Mouse (Mus musculus): ENCODE measurements around the gene Klhl8. TPM values are rescaled to one million over a fixed set of nuclear protein-coding genes. Genes with fewer than 3 reads are reported as not detected.
A peak's percentile ranks its signal among the peaks of the same experiment; 100 is the strongest.

Gene Klhl8
- polyA plus RNA-seq, 1 experiment from 2014 or later = 5.5 TPM

DNA sequence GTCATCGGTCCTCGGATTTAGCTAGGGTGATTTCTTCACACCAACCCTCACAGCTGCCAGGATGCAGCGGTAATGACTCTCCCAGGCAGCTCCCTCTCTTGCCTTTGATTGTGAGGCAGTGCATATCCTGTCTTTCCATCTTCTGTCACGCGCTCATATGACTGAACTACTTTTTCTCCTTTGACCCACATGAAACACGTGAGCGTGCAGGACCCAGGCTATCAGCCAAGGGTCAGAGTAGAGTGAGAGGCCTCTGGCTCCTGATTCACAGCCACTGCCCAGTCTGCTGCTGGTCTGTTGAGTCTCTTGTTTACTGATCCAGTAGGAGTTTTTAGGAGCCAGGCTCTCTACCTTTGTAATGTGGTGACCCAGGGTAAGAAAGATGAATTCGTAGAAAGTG lies 62.5 kb downstream of the Klhl8 start:
- in situ Hi-C loops (cut with MboI; ENCODE audit: low pct_unique_long_range_greater_than_20kb) = no loop called here
- H3K27me3 ChIP-seq = no peaks in the 10 kb centered on the region
- no peak for TF ChIP-seq CTCF (IDR thresholded peaks at IDR 0.05)
- POLR2A ChIA-PET = interaction anchor here (0.5 kb wide), 1 partner anchor 91 kb away, joined by 3 read pairs; no protein-coding TSS in a partner anchor
- CTCF ChIA-PET = interaction anchor here (1.4 kb wide), 1 partner anchor 8 kb away, joined by 3 read pairs; no protein-coding TSS in a partner anchor
- DNase-seq (ENCODE audit: low read depth, low spot score) (no peak), ATAC-seq (peak; percentile 23)

GRCm38 (mm10) chr5:103846609-103847008 lies 64.5 kb downstream of the Klhl8 start:
- POLR2A ChIA-PET = interaction anchor here (1.2 kb wide), 1 partner anchor 13 kb away, joined by 3 read pairs; no protein-coding TSS in a partner anchor
- TF ChIP-seq CTCF (IDR thresholded peaks at IDR 0.05) = no peak
- in situ Hi-C loops (cut with MboI; ENCODE audit: low pct_unique_long_range_greater_than_20kb) = no loop called here
- H3K27me3 ChIP-seq = no peaks in the 10 kb centered on the region
- no peak for DNase-seq (ENCODE audit: low read depth, low spot score)
- CTCF ChIA-PET = no interaction called here
- ATAC-seq = peak; percentile 40

- DNase-seq (ENCODE audit: low read depth, low spot score) = no peak
- in situ Hi-C loops (cut with MboI; ENCODE audit: low pct_unique_long_range_greater_than_20kb) = no loop called here
Measured at GRCm38 (mm10) chr5:103846154-103846551, 64.9 kb downstream of the Klhl8 start.

GRCm38 (mm10) chr5:103845418-103846153 lies 65.5 kb downstream of the Klhl8 start:
- TF ChIP-seq CTCF (IDR thresholded peaks at IDR 0.05) = no peak
- no peak for DNase-seq (ENCODE audit: low read depth, low spot score)

More at GRCm38 (mm10) chr5:103846154-103846551, 64.9 kb downstream of the Klhl8 start:
- no peak for ATAC-seq
- no peak for TF ChIP-seq CTCF (IDR thresholded peaks at IDR 0.05)
- CTCF ChIA-PET = interaction anchor here (2.8 kb wide), 1 partner anchor 156 kb away, joined by 8 read pairs; no protein-coding TSS in a partner anchor
- no peaks in the 10 kb centered on the region for H3K27me3 ChIP-seq
- POLR2A ChIA-PET = no interaction called here

DNA sequence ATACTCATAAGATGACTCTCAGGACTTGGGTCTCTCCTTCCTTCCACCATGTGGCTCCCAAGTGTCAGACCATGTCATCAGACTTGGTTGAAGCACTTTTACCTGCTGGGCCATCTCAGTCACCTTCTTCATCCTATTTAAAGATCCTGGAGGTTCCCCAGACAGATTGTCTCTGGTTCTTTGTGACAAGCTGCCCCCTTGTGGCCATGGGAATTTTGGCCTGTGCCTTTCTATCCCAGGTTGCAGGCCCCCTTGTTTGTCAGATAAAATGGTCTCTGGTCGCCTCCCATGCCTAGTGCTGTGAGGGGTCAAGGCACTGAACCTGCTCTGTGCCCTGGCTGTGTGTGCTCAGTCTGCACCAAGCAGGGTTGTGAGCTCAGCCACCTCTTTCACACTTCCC lies 67.1 kb downstream of the Klhl8 start:
- no peak for TF ChIP-seq CTCF (IDR thresholded peaks at IDR 0.05)
- H3K27me3 ChIP-seq = no peaks in the 10 kb centered on the region
- CTCF ChIA-PET = interaction anchor here (0.8 to 2.8 kb wide), 7 partner anchors 9 to 171 kb away, joined by 3 to 8 read pairs (median 5); no protein-coding TSS in a partner anchor
- DNase-seq (ENCODE audit: low read depth, low spot score) (no peak), ATAC-seq (no peak)
- in situ Hi-C loops (cut with MboI; ENCODE audit: low pct_unique_long_range_greater_than_20kb) = no loop called here
- POLR2A ChIA-PET = interaction anchor here (0.6 kb wide), 1 partner anchor 152 kb away, joined by 5 read pairs; no protein-coding TSS in a partner anchor

More at GRCm38 (mm10) chr5:103845418-103846153, 65.5 kb downstream of the Klhl8 start:
- CTCF ChIA-PET = interaction anchor here (1.1 to 2.8 kb wide), 7 partner anchors 10 to 156 kb away, joined by 3 to 8 read pairs (median 5); partner anchors contain the start of gene Aff1
- POLR2A ChIA-PET = interaction anchor here (0.8 kb wide), 1 partner anchor 65 kb away, joined by 3 read pairs; no protein-coding TSS in a partner anchor
- in situ Hi-C loops (cut with MboI; ENCODE audit: low pct_unique_long_range_greater_than_20kb) = no loop called here
- H3K27me3 ChIP-seq = no peaks in the 10 kb centered on the region
- ATAC-seq = no peak

- CTCF ChIA-PET = interaction anchor here (1.5 kb wide), 1 partner anchor 12 kb away, joined by 3 read pairs; no protein-coding TSS in a partner anchor
- no peak for TF ChIP-seq CTCF (IDR thresholded peaks at IDR 0.05)
- H3K27me3 ChIP-seq = no peaks in the 10 kb centered on the region
- DNase-seq (ENCODE audit: low read depth, low spot score) (no peak), ATAC-seq (no peak)
- POLR2A ChIA-PET = no interaction called here
- in situ Hi-C loops (cut with MboI; ENCODE audit: low pct_unique_long_range_greater_than_20kb) = no loop called here
Measured at GRCm38 (mm10) chr5:103839265-103839626, 71.8 kb downstream of the Klhl8 start.

DNA sequence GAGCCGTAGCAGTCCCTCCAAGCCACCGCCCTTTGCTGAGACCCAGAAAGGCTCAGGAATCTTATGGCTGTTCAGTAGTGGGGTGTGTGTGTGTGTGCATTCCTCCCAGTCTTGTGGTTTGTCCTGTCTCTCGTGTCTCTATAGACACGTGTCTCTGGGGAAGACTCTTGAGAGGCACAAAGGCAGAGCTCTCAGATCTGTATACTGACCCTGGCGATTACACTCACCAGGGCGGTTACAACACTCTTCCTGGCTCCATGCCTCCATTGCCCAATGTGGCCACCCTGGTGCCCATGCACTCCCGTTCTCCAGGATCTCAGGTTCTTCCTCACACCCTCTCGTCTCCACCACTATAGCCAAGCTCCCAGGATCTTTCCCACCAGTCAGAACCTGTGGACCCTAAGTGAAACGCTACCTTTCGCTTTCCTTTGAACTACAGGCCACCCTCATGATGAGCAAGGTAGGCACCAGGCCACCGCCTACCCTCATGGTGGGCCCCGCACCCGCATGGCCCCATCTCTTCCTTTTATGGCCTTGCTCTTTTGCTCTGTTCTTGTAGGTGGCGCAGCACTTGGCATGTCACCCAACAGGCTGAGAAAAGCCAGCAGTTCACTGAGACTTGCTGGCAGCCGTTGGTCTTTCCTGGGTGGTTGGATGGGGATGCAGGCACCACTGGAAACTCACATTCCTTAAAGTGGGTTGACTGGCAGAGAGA lies 72.4 kb downstream of the Klhl8 start:
- DNase-seq (ENCODE audit: low read depth, low spot score) = no peak
- CTCF ChIA-PET = interaction anchor here (1.2 kb wide), 1 partner anchor 19 kb away, joined by 3 read pairs; no protein-coding TSS in a partner anchor

DNA sequence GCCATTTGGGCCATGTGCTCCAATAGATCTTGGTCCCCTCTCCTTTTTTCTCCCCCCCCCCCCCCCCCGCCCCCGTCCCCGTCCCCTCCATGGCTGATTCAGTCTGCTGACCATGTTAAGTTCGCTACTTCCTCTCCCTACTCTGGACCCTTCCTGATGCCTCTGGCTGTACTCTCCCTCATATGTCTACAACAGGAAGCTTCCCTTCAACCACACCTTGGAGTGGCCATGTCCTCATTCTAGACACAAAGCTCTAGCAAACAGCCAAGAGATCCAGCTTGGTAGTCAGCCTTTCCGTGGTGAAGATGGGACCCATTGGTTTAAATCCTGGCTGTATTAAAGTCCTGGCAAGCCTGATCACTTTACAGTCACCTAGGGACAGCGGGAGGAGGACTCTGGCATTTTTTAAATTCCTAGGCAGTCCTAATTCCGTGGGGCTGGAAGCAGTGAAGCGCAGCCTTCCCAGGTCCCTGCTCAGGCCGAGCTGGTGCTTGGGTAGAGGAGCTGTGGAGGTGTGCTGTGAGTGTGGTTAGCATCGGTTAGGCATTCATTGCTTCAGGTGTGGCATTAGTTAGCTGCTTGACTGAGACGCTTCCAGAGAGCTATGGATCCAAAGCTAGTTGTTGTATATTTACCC lies 74.8 kb downstream of the Klhl8 start:
- DNase-seq (ENCODE audit: low read depth, low spot score) (no peak), ATAC-seq (peak; percentile 88)
- POLR2A ChIA-PET = no interaction called here
- in situ Hi-C loops (cut with MboI; ENCODE audit: low pct_unique_long_range_greater_than_20kb) = no loop called here
- no peak for TF ChIP-seq CTCF (IDR thresholded peaks at IDR 0.05)
- H3K27me3 ChIP-seq = no peaks in the 10 kb centered on the region
- CTCF ChIA-PET = interaction anchor here (1.0 to 2.3 kb wide), 3 partner anchors 8 to 20 kb away, joined by 3 to 7 read pairs (median 4); no protein-coding TSS in a partner anchor

More for the DNA sequence above, 72.4 kb downstream of the Klhl8 start:
- TF ChIP-seq CTCF (IDR thresholded peaks at IDR 0.05) = no peak
- POLR2A ChIA-PET = no interaction called here
- H3K27me3 ChIP-seq = no peaks in the 10 kb centered on the region
- in situ Hi-C loops (cut with MboI; ENCODE audit: low pct_unique_long_range_greater_than_20kb) = no loop called here
- peak; percentile 52 for ATAC-seq

GRCm38 (mm10) chr5:103835471-103836147 lies 75.5 kb downstream of the Klhl8 start:
- POLR2A ChIA-PET = interaction anchor here (0.6 kb wide), 1 partner anchor 81 kb away, joined by 3 read pairs; no protein-coding TSS in a partner anchor
- in situ Hi-C loops (cut with MboI; ENCODE audit: low pct_unique_long_range_greater_than_20kb) = no loop called here
- ATAC-seq (no peak), DNase-seq (ENCODE audit: low read depth, low spot score) (no peak)
- TF ChIP-seq CTCF (IDR thresholded peaks at IDR 0.05) = no peak
- CTCF ChIA-PET = interaction anchor here (1.0 to 2.3 kb wide), 6 partner anchors 9 to 92 kb away, joined by 3 to 7 read pairs (median 4); no protein-coding TSS in a partner anchor
- H3K27me3 ChIP-seq = no peaks in the 10 kb centered on the region
